Mouse (Mus musculus) activated CD4-positive, CD25-positive, alpha-beta regulatory T cell (primary cell): ENCODE results near the gene Dmpk. TPM values are rescaled to one million over a fixed set of nuclear protein-coding genes. Genes with fewer than 3 reads are reported as not detected.

ENCODE experiments used
- polyA plus RNA-seq, 2 experiments: library from polyadenylated mRNA; unstranded; fragments of 100-300 nt; shearing (Covaris generic); gene quantifications; one replicate each; pipeline ENCODE4 v1.2.1; 2017

Gene Dmpk
- polyA plus RNA-seq, result under 1 TPM in 1 of 2 experiments, not detected in 1; 0.23 TPM

GRCm38 (mm10) chr7:19083701-19084100, at the start of gene Dmpk:
Dmpk (plus strand) TSS chr7:19083849.

GRCm38 (mm10) chr7:19054047-19054776, 29.4 kb upstream of the Dmpk start, which contains the start of gene Rsph6a:
Rsph6a (plus strand) TSS chr7:19054690.

GRCm38 (mm10) chr7:19075723-19076585, 7.7 kb upstream of the Dmpk start, which contains the start of gene Dmwd:
Dmwd (plus strand) TSS chr7:19076227.

GRCm38 (mm10) chr7:19094471-19094825, 10.8 kb downstream of the Dmpk start, which contains the start of gene Six5:
Six5 (plus strand) TSS chr7:19094594.

GRCm38 (mm10) chr7:19118028-19118771, 34.6 kb downstream of the Dmpk start, which contains the start of gene Gm4969:
Gm4969 (minus strand) TSS chr7:19118368.

GRCm38 (mm10) chr7:19119631-19120429, 36.2 kb downstream of the Dmpk start, which contains the start of gene Fbxo46:
Fbxo46 (plus strand) TSS chr7:19119859.

Other genes starting within 250 kb of the Dmpk start
- under 1 TPM in 1 of 2 experiments, not detected in 1; 0.77 TPM for gene Mill2, start 243.9 kb upstream of the Dmpk start, polyA plus RNA-seq
- 100 to 1,000 TPM; 131 to 365 TPM for gene Pglyrp1, start 212.5 kb upstream of the Dmpk start, polyA plus RNA-seq
- 10 to 100 TPM; 29.2 to 30.6 TPM for gene Ccdc61, start 173.4 kb upstream of the Dmpk start, polyA plus RNA-seq
- under 1 TPM in 1 of 2 experiments, not detected in 1; 0.05 TPM for gene Nova2, start 158.0 kb upstream of the Dmpk start, polyA plus RNA-seq
- under 1 TPM in 1 of 2 experiments, not detected in 1; 0.23 TPM for gene Nanos2, start 96.4 kb upstream of the Dmpk start, polyA plus RNA-seq
- gene Mypop, start 92.6 kb upstream of the Dmpk start, polyA plus RNA-seq, result 1 to 10 TPM; 5.2 to 9.4 TPM
- 10 to 100 TPM; 36.4 to 40.1 TPM for gene Irf2bp1, start 79.8 kb upstream of the Dmpk start, polyA plus RNA-seq
- not detected for gene Foxa3, start 60.3 kb upstream of the Dmpk start, polyA plus RNA-seq
- 10 to 100 TPM; 18.4 to 25.8 TPM for gene Sympk, start 59.5 kb upstream of the Dmpk start, polyA plus RNA-seq
- not detected for gene Rsph6a, start 29.2 kb upstream of the Dmpk start, polyA plus RNA-seq
- gene Dmwd, start 7.6 kb upstream of the Dmpk start, polyA plus RNA-seq, result 1 to 10 TPM in 1 of 2 experiments, under 1 TPM in 1; 0.13 to 1.2 TPM
- gene Six5, start 10.7 kb downstream of the Dmpk start, polyA plus RNA-seq, result under 1 TPM in 1 of 2 experiments, not detected in 1; 0.61 TPM
- not detected for gene Gm4969, start 34.5 kb downstream of the Dmpk start, polyA plus RNA-seq
- gene Fbxo46, start 36.0 kb downstream of the Dmpk start, polyA plus RNA-seq, result 10 to 100 TPM in 1 of 2 experiments, 1 to 10 TPM in 1; 9.4 to 18.5 TPM
- gene Qpctl, start 65.4 kb downstream of the Dmpk start, polyA plus RNA-seq, result 10 to 100 TPM in 1 of 2 experiments, 1 to 10 TPM in 1; 9.8 to 10.7 TPM
- gene Snrpd2, start 65.9 kb downstream of the Dmpk start, polyA plus RNA-seq, result 10 to 100 TPM; 43.7 to 53.5 TPM
- under 1 TPM in 1 of 2 experiments, not detected in 1; 0.37 TPM for gene Gipr, start 82.3 kb downstream of the Dmpk start, polyA plus RNA-seq
- gene Eml2, start 92.6 kb downstream of the Dmpk start, polyA plus RNA-seq, result 10 to 100 TPM; 21.8 to 28.3 TPM
- gene Gpr4, start 128.7 kb downstream of the Dmpk start, polyA plus RNA-seq, result under 1 TPM; 0.16 to 0.17 TPM
- gene Opa3, start 144.5 kb downstream of the Dmpk start, polyA plus RNA-seq, result 10 to 100 TPM; 17.5 to 19.0 TPM
- gene Vasp, start 188.0 kb downstream of the Dmpk start, polyA plus RNA-seq, result 100 to 1,000 TPM; 246 to 417 TPM
- 1 to 10 TPM in 1 of 2 experiments, under 1 TPM in 1; 0.77 to 7.4 TPM for gene Ppm1n, start 196.2 kb downstream of the Dmpk start, polyA plus RNA-seq
- under 1 TPM; 0.25 to 0.48 TPM for gene Rtn2, start 198.8 kb downstream of the Dmpk start, polyA plus RNA-seq
- gene Fosb, start 226.2 kb downstream of the Dmpk start, polyA plus RNA-seq, result 1 to 10 TPM in 1 of 2 experiments, under 1 TPM in 1; 0.52 to 1.4 TPM